Mouse (Mus musculus) hindbrain, embryonic 12.5 days (tissue): ENCODE measurements around the gene Rasip1. TPM values are rescaled to one million over a fixed set of nuclear protein-coding genes. Genes with fewer than 3 reads are reported as not detected.
"Not testable (repeated sequence)": the region's sequence is repeated elsewhere in the genome, so short reads cannot be mapped to it uniquely, and the experiment has no call there.

Experiments
- ATAC-seq: fragments of 200-750 bp; cut with Nextera tagmentation; 2 replicates; pipeline ENCODE4 v1.8.0; 2017; ENCODE audit warnings: moderate TSS enrichment; ENCODE audit not compliant: low FRiP score
- H3K27ac ChIP-seq: fragments of 300-500 bp; sonication (generic); 2 replicates; pipeline ENCODE4 v1.5.1; 2016; ENCODE audit warnings: mild to moderate bottlenecking
- H3K27me3 ChIP-seq: fragments of 300-500 bp; sonication (generic); 2 replicates; pipeline ENCODE4 v1.6.1; 2016; ENCODE audit warnings: mild to moderate bottlenecking
- H3K36me3 ChIP-seq: fragments of 300-500 bp; sonication (generic); 2 replicates; pipeline ENCODE4 v1.6.1; 2016; ENCODE audit warnings: mild to moderate bottlenecking
- H3K4me1 ChIP-seq: fragments of 300-500 bp; sonication (generic); 2 replicates; pipeline ENCODE4 v1.6.1; 2016
- H3K4me2 ChIP-seq: fragments of 300-500 bp; sonication (generic); replicated peaks from 2 replicates; pipeline ENCODE4 v1.6.1; 2016; ENCODE audit warnings: mild to moderate bottlenecking
- H3K4me3 ChIP-seq: fragments of 300-500 bp; sonication (generic); 2 replicates; pipeline ENCODE4 v1.5.1; 2016; ENCODE audit warnings: mild to moderate bottlenecking
- H3K9ac ChIP-seq: fragments of 300-500 bp; sonication (generic); 2 replicates; pipeline ENCODE4 v1.6.1; 2016; ENCODE audit warnings: mild to moderate bottlenecking, moderate library complexity
- H3K9me3 ChIP-seq: fragments of 300-500 bp; sonication (generic); replicated peaks from 2 replicates; pipeline ENCODE4 v1.6.1; 2016; ENCODE audit warnings: mild to moderate bottlenecking
- WGBS: fragments of 180-500 bp; shearing (Covaris S2); methylation state at CpG from one replicate; pipeline ENCODE4 v1.1.7; 2016; 5-methylcytosine and 5-hydroxymethylcytosine counted together
- polyA plus RNA-seq: library from polyadenylated mRNA; unstranded; fragments of >200 nt; fragmentation: Nextera tagmentation; extraction: Ambion mirVana; gene quantifications from 2 replicates; pipeline ENCODE4 v1.2.1, GENCODE M21; 2016

Rasip1 gene
- polyA plus RNA-seq, 1 experiment from 2014 or later: 15.6 TPM

GRCm38 (mm10) chr7:45660746-45661478, 33.6 kb downstream of the Rasip1 start:
- no peaks in the 10 kb centered on the region for H3K4me1 ChIP-seq
- 86% methylated on average over 11 of the region's 11 CpGs for WGBS

GRCm38 (mm10) chr7:45661702-45662101, 34.4 kb downstream of the Rasip1 start:
- WGBS: 86% methylated on average over 6 of the region's 6 CpGs
- ATAC-seq, H3K4me3 ChIP-seq, H3K27ac ChIP-seq, H3K9ac ChIP-seq, H3K27me3 ChIP-seq, H3K4me1 ChIP-seq, H3K36me3 ChIP-seq, H3K4me2 ChIP-seq, H3K9me3 ChIP-seq: not testable (repeated sequence)

More at GRCm38 (mm10) chr7:45660746-45661478, 33.6 kb downstream of the Rasip1 start:
- Histone ChIP-seq H3K27ac (no peak overlapping the region), H3K4me3 (no peak overlapping the region), H3K4me2 (no peak overlapping the region), H3K27me3 (no peaks in the 10 kb centered on the region), H3K9me3 (no peaks in the 10 kb centered on the region), H3K36me3 (no peaks in the 10 kb centered on the region), H3K9ac (no peak overlapping the region)
- no peak for ATAC-seq

GRCm38 (mm10) chr7:45665303-45666138, 38.2 kb downstream of the Rasip1 start:
- WGBS: 58% methylated on average over 13 of the region's 13 CpGs
- ATAC-seq: no peak
- Histone ChIP-seq H3K4me3 (no peak overlapping the region), H3K9ac (no peak overlapping the region), H3K9me3 (no peaks in the 10 kb centered on the region), H3K4me1 (no peaks in the 10 kb centered on the region), H3K36me3 (no peaks in the 10 kb centered on the region), H3K27ac (no peak overlapping the region), H3K27me3 (0 out of 2 replicates have a peak, but pooled peaks cover 3% of the 10 kb centered on the region), H3K4me2 (no peak overlapping the region)

- H3K27ac ChIP-seq: no peak within 1 kb of the TSS
- no peaks in the 10 kb centered on the region for H3K36me3 ChIP-seq
- no peak within 1 kb of the TSS for H3K4me3 ChIP-seq
- ATAC-seq: no peak
- no peak within 1 kb of the TSS for H3K9ac ChIP-seq
- H3K4me1 ChIP-seq: no peaks in the 10 kb centered on the region
- H3K27me3 ChIP-seq: 0 out of 2 replicates have a peak, but pooled peaks cover 3% of the 10 kb centered on the region
- H3K4me2 ChIP-seq: no peak within 1 kb of the TSS
- H3K9me3 ChIP-seq: no peaks in the 10 kb centered on the region
- WGBS: 81% methylated on average over 7 of the region's 7 CpGs
Observed at GRCm38 (mm10) chr7:45666161-45666560, 38.9 kb downstream of the Rasip1 start, which contains the start of gene Fut2. Gene Fut2 (minus strand): TSS chr7:45666394.

GRCm38 (mm10) chr7:45667761-45668160, 40.5 kb downstream of the Rasip1 start:
- no peak overlapping the region for H3K27ac ChIP-seq
- H3K9ac ChIP-seq: no peak overlapping the region
- WGBS: 70% methylated on average over 14 of the region's 14 CpGs
- H3K9me3 ChIP-seq: no peaks in the 10 kb centered on the region
- no peaks in the 10 kb centered on the region for H3K4me1 ChIP-seq
- 0 out of 2 replicates have a peak, but pooled peaks cover 3% of the 10 kb centered on the region for H3K27me3 ChIP-seq
- no peak overlapping the region for H3K4me2 ChIP-seq
- H3K36me3 ChIP-seq: no peaks in the 10 kb centered on the region
- no peak overlapping the region for H3K4me3 ChIP-seq
- ATAC-seq: no peak

- Histone ChIP-seq H3K9ac (no peak overlapping the region), H3K4me2 (no peak overlapping the region), H3K4me1 (no peaks in the 10 kb centered on the region), H3K27me3 (0 out of 2 replicates have a peak, but pooled peaks cover 3% of the 10 kb centered on the region), H3K9me3 (no peaks in the 10 kb centered on the region), H3K4me3 (no peak overlapping the region), H3K36me3 (no peaks in the 10 kb centered on the region), H3K27ac (no peak overlapping the region)
- WGBS: 96% methylated on average over 9 of the region's 9 CpGs
- ATAC-seq: no peak
Observed at GRCm38 (mm10) chr7:45668921-45669320, 41.6 kb downstream of the Rasip1 start.

GRCm38 (mm10) chr7:45677627-45678295, 50.5 kb downstream of the Rasip1 start:
- no peaks in the 10 kb centered on the region for H3K9me3 ChIP-seq
- no peak overlapping the region for H3K4me3 ChIP-seq
- no peaks in the 10 kb centered on the region for H3K27me3 ChIP-seq
- WGBS: 82% methylated on average over 7 of the region's 7 CpGs
- no peaks in the 10 kb centered on the region for H3K36me3 ChIP-seq
- no peak for ATAC-seq
- H3K9ac ChIP-seq: no peak overlapping the region
- no peak overlapping the region for H3K4me2 ChIP-seq
- H3K27ac ChIP-seq: no peak overlapping the region
- H3K4me1 ChIP-seq: peaks cover 4% of the 10 kb centered on the region; the same call in 1 of the 2 replicates

- H3K36me3 ChIP-seq: no peaks in the 10 kb centered on the region
- H3K9me3 ChIP-seq: no peaks in the 10 kb centered on the region
- H3K27me3 ChIP-seq: peaks cover 2% of the 10 kb centered on the region; the same call in 1 of the 2 replicates
- 93% methylated on average over 14 of the region's 14 CpGs for WGBS
- no peak overlapping the region for H3K27ac ChIP-seq
- peaks cover 8% of the 10 kb centered on the region; the same call in 1 of the 2 replicates for H3K4me1 ChIP-seq
- H3K9ac ChIP-seq: no peak overlapping the region
- no peak for ATAC-seq
- no peak overlapping the region for H3K4me3 ChIP-seq
- no peak overlapping the region for H3K4me2 ChIP-seq
Observed at GRCm38 (mm10) chr7:45678513-45678912, 51.2 kb downstream of the Rasip1 start.

- Histone ChIP-seq H3K9me3 (no peaks in the 10 kb centered on the region), H3K27ac (no peak overlapping the region)
- ATAC-seq: no peak
Observed at GRCm38 (mm10) chr7:45679966-45680621, 52.8 kb downstream of the Rasip1 start.

GRCm38 (mm10) chr7:45681046-45681736, 53.9 kb downstream of the Rasip1 start:
- Histone ChIP-seq H3K9me3 (no peaks in the 10 kb centered on the region), H3K27ac (no peak overlapping the region), H3K4me1 (peaks cover 12% of the 10 kb centered on the region), H3K36me3 (no peaks in the 10 kb centered on the region), H3K4me2 (no peak overlapping the region), H3K27me3 (peaks cover 11% of the 10 kb centered on the region; the same call in 1 of the 2 replicates), H3K4me3 (no peak overlapping the region), H3K9ac (no peak overlapping the region)
- ATAC-seq: no peak
- 81% methylated on average over 8 of the region's 8 CpGs for WGBS

More at GRCm38 (mm10) chr7:45679966-45680621, 52.8 kb downstream of the Rasip1 start:
- 70% methylated on average over 14 of the region's 14 CpGs for WGBS
- Histone ChIP-seq H3K36me3 (no peaks in the 10 kb centered on the region), H3K4me3 (no peak overlapping the region), H3K27me3 (peaks cover 6% of the 10 kb centered on the region; the same call in 1 of the 2 replicates), H3K9ac (no peak overlapping the region), H3K4me1 (peaks cover 8% of the 10 kb centered on the region; the same call in 1 of the 2 replicates), H3K4me2 (no peak overlapping the region)
